Mouse (Mus musculus) lung, embryonic 15.5 days (tissue): ENCODE measurements around the gene Ifitm7. TPM values are rescaled to one million over a fixed set of nuclear protein-coding genes. Genes with fewer than 3 reads are reported as not detected.
A peak's percentile ranks its signal among the peaks of the same experiment; 100 is the strongest.

Experiments used
- ATAC-seq: fragments of 200-750 bp; cut with Nextera tagmentation; 2 replicates; pipeline ENCODE4 v1.8.0; 2017; ENCODE audit warnings: moderate number of reproducible peaks, borderline replicate concordance; ENCODE audit not compliant: low FRiP score, low TSS enrichment; ENCODE audit errors: extremely low read depth
- H3K27ac ChIP-seq: fragments of 300-500 bp; sonication (generic); 2 replicates; pipeline ENCODE4 v1.5.1; 2015; ENCODE audit warnings: moderate library complexity, mild to moderate bottlenecking, inconsistent platforms
- H3K27me3 ChIP-seq: fragments of 300-500 bp; sonication (generic); 2 replicates; pipeline ENCODE4 v1.6.1; 2015; ENCODE audit warnings: inconsistent platforms
- H3K36me3 ChIP-seq: fragments of 300-500 bp; sonication (generic); 2 replicates; pipeline ENCODE4 v1.6.1; 2015; ENCODE audit warnings: inconsistent platforms
- H3K4me1 ChIP-seq: fragments of 300-500 bp; sonication (generic); 2 replicates; pipeline ENCODE4 v1.6.1; 2015; ENCODE audit warnings: inconsistent platforms
- H3K4me2 ChIP-seq: fragments of 300-500 bp; sonication (generic); 2 replicates; pipeline ENCODE4 v1.6.1; 2015; ENCODE audit warnings: inconsistent platforms, mild to moderate bottlenecking, moderate library complexity
- H3K4me3 ChIP-seq: fragments of 300-500 bp; sonication (generic); 2 replicates; pipeline ENCODE4 v1.5.1; 2015; ENCODE audit warnings: mild to moderate bottlenecking, inconsistent platforms
- H3K9ac ChIP-seq: fragments of 300-500 bp; sonication (generic); 2 replicates; pipeline ENCODE4 v1.6.1; 2015; ENCODE audit warnings: inconsistent platforms
- H3K9me3 ChIP-seq: fragments of 300-500 bp; sonication (generic); 2 replicates; pipeline ENCODE4 v1.6.1; 2016; ENCODE audit warnings: inconsistent platforms
- whole genome bisulfite sequencing: fragments of 180-500 bp; shearing (Covaris S2); methylation state at CpG from one replicate; pipeline ENCODE4 v1.1.7; 2015; 5-methylcytosine and 5-hydroxymethylcytosine counted together
- polyA plus RNA-seq: library from polyadenylated mRNA; unstranded; fragments of >200 nt; fragmentation: Nextera tagmentation; extraction: Ambion mirVana; gene quantifications from 2 replicates; pipeline ENCODE4 v1.2.1, GENCODE M21; 2015

The Ifitm7 gene
- not detected in 2 replicates for polyA plus RNA-seq

DNA sequence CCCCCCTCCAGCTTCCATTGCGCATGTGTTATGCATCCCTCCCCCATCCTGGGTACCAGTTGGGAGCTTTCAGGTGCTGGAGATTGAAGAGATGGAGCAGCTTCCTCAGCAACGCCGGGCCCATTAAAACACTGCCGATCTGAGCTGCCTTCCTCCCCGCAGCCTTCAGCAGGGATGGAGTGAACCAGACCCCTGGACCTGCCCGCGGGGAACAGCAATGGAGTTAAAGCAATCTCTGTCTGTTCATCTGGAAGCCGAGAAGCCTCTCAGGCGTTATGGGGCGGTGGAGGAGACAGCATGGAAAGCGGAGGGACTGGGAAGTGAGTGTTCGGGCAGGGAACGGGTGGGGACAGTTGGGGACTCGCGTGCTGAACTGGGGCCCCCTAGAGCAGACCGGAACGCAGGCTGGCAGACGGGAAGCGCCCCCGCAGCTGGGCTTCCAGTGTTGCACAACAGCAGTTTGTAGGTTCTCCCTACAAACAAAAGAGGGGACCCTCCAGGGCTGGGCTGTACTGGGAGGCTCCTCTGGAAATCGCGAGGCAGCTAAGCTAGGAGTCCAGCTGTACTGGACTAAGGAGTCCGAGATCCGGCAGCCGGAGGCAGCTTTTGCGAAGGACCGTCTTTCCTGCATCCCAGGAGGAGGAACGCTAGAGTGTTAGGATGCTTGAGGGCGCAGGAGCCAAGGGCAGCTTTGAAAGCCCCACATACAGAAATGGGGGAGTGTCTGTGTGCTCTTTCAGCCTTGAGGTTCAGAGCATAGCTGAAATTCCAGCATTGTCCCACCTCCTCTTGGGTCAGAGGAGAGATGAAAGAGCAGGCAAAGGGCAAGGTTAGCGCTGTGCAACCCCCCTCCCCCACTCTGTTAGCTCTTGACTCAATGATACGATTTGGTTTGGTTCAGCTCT lies at the start of gene Ifitm7, which contains the start of gene 2900011O08Rik:
Gene Ifitm7, minus strand, starts transcription at position 315 of the 905 bp plus-strand sequence.
Gene 2900011O08Rik, plus strand, starts transcription at position 31 of the 905 bp plus-strand sequence.
- ATAC-seq, result peak; percentile 65; the same call in 1 of the 2 replicates
- H3K36me3 ChIP-seq, result no peaks in the 10 kb centered on the region
- H3K4me3 ChIP-seq, result peak within 1 kb of the TSS; percentile 38
- peaks cover 6% of the 10 kb centered on the region; the same call in 1 of the 2 replicates for H3K27me3 ChIP-seq
- no peak within 1 kb of the TSS for H3K27ac ChIP-seq
- peaks cover 8% of the 10 kb centered on the region; the same call in 1 of the 2 replicates for H3K4me1 ChIP-seq
- peak within 1 kb of the TSS; percentile 92 for H3K4me2 ChIP-seq
- WGBS, result under 1% methylated on average over 31 of the region's 31 CpGs
- no peaks in the 10 kb centered on the region for H3K9me3 ChIP-seq
- peak within 1 kb of the TSS; percentile 34 for H3K9ac ChIP-seq

DNA sequence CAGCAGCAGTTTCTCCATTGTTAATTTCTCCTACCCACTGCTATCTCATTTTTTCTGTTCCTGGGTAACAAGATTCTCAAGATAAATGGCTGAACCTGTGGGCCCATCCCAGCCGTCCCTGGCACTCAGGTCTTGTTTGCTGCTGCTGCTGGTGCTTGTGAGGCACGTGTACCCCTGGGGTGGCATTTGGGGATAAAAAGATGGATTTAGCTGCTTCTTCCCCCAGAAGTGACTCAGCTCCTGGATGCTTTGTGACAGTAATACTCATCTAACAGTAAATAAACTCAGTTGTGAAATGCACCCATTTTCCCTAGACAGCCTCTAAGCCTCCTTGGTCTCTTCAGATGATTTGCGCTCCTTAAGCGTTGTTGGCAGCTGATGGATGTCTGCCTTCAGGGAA lies 46.4 kb upstream of the Ifitm7 start:
- Histone ChIP-seq H3K4me3 (no peak overlapping the region), H3K4me1 (no peaks in the 10 kb centered on the region), H3K9me3 (no peaks in the 10 kb centered on the region), H3K36me3 (no peaks in the 10 kb centered on the region), H3K27me3 (no peaks in the 10 kb centered on the region), H3K27ac (no peak overlapping the region), H3K4me2 (no peak overlapping the region), H3K9ac (no peak overlapping the region)
- WGBS, result 60% methylated on average over 4 of the region's 4 CpGs
- no peak for ATAC-seq

DNA sequence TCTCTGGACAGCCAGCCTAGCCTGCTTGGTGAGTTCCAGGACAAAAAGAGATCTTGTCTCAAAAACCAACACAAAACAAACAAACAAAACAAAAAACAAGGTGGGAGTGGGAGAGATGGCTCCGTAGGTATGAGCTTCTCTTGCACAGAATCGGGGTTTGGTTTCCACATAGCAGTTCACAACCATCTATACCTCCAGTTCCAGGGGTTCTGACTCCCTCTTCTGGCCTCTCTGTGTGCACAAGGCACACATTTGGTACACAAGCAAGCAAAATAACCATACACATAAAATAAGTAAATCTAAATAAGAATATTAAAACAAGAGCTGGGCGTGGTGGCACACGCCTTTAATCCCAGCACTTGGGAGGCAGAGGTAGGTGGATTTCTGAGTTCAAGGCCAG lies 44.0 kb upstream of the Ifitm7 start:
- H3K4me1 ChIP-seq, result no peaks in the 10 kb centered on the region
- no peak overlapping the region for H3K9ac ChIP-seq
- no peak overlapping the region for H3K27ac ChIP-seq
- H3K27me3 ChIP-seq, result no peaks in the 10 kb centered on the region
- no peak overlapping the region for H3K4me2 ChIP-seq
- no peak for ATAC-seq
- no peaks in the 10 kb centered on the region for H3K9me3 ChIP-seq
- no peak overlapping the region for H3K4me3 ChIP-seq
- WGBS, result 78% methylated on average over 4 of the region's 4 CpGs
- no peaks in the 10 kb centered on the region for H3K36me3 ChIP-seq

DNA sequence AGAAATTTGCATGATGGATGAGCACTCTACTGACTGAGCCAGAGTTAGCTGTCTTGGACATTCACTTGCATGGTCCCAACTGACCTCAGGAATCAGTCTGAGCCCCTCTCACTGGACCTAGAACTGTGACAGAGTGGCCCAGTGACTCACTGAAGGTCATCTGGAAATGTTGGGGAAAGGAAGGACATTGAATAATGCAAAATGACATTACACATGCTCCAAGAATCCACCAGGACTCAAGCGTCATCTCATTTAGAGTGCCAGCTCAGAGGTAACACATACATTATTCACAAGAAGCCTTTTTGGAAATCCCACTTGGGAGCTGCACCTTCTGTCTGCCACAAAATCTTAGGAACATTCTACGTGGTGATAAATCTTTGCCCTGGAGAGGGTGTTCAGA lies 43.2 kb upstream of the Ifitm7 start:
- H3K27ac ChIP-seq, result no peak overlapping the region
- no peaks in the 10 kb centered on the region for H3K36me3 ChIP-seq
- no peak for ATAC-seq
- H3K4me3 ChIP-seq, result no peak overlapping the region
- no peak overlapping the region for H3K4me2 ChIP-seq
- no peak overlapping the region for H3K9ac ChIP-seq
- WGBS, result 72% methylated on average over 2 of the region's 2 CpGs
- no peaks in the 10 kb centered on the region for H3K27me3 ChIP-seq
- no peaks in the 10 kb centered on the region for H3K9me3 ChIP-seq
- H3K4me1 ChIP-seq, result no peaks in the 10 kb centered on the region

DNA sequence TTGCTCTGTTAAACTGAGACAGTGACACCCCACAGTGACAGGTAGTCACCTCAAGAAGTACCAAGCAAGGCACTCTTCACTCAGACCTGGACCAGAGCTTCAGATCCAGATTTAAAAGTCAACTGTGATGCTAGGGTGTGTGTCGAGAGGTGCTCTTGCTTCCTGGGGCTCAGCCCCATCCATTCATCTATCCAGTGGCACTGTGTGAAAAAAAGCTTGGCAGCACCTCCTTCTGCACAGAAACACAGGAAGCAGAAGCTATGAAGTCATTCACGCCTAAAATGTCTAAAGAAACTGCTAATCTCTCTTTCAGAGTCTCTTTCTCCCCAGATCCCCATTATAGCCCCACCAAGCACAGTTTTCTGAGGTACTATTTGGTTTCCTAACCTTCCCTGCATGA lies 42.4 kb upstream of the Ifitm7 start:
- Histone ChIP-seq H3K4me3 (no peak overlapping the region), H3K9me3 (no peaks in the 10 kb centered on the region), H3K9ac (no peak overlapping the region), H3K27ac (no peak overlapping the region), H3K4me2 (no peak overlapping the region), H3K27me3 (no peaks in the 10 kb centered on the region), H3K36me3 (no peaks in the 10 kb centered on the region), H3K4me1 (no peaks in the 10 kb centered on the region)
- ATAC-seq, result no peak
- WGBS, result 56% methylated on average over 2 of the region's 2 CpGs

DNA sequence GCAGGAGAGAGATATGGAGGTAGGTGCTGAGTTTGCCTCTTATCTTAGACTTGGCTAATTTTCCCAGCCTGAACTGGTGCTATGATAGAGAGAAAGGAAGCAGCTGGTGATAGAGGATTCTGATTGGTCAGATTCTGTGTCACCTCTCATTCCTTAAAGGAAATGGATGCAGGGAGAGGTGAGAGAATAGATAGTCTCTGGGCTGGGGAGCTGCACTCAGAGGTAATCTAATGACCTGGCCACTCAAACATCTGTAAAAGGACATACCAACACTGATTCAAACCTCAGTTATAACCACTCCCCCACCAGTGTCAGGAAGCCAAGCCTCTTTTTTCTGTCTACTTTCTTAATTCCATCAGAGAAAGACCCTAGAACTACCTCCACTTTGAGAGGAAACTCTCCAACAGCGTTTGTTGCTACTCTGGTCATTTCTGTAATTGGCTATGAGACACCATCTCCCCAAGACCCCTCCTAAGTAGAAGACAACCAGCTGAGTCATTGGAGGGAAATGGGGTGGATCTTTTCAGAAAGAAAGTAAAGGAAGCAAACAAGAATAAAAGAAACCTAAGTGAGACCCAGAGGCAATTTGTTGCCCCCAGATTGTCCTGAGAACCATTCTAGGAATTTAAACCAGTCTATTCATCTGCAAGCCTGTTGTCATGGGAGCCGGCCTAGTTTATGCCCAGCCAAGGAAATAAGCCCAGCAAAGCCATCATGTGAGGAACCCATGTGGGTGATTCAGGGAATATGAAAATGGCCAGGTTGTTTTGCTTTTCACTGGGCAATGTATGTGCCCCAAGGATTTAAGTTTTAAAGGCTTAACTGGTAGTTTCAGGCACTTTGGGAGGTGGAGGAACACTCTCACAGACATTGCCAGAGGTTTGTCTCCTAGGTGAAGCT lies 38.7 kb upstream of the Ifitm7 start:
- no peak overlapping the region for H3K27ac ChIP-seq
- H3K9ac ChIP-seq, result no peak overlapping the region
- no peak overlapping the region for H3K4me2 ChIP-seq
- 64% methylated on average over 2 of the region's 2 CpGs for WGBS
- H3K4me3 ChIP-seq, result no peak overlapping the region
- no peaks in the 10 kb centered on the region for H3K27me3 ChIP-seq
- no peak for ATAC-seq
- H3K4me1 ChIP-seq, result no peaks in the 10 kb centered on the region
- H3K36me3 ChIP-seq, result no peaks in the 10 kb centered on the region
- H3K9me3 ChIP-seq, result no peaks in the 10 kb centered on the region

DNA sequence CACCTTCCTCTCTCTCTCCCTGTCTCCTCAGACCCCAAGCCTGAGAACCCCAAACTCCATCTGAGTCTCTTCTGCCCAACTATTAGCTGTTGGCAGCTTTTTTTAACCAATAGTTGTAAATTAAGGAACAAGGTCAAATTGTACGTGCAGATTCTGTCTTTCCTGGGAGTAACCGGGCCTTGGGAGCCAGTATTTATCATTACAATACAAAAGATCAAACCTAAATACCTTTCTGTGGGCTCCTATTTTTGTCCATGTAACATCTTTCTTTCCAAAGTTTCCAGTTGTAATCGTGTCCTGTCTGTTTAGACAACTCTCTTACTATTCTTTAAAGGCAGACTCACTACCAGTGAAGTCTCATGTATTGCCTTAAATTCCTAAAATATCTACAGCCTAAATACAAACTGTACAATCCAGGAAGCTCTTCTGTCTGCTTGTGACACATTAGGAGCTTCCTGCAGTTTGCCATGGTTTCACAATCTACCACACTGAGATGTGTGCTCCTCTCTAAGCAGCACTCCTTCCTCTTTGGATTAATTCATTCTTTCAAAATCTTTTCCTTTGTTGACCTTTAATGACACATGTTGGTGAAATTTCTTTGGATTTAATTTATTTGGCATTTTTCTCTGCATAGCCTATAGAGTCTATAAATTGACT lies 34.6 kb upstream of the Ifitm7 start:
- H3K4me2 ChIP-seq, result no peak overlapping the region
- no peaks in the 10 kb centered on the region for H3K36me3 ChIP-seq
- H3K4me1 ChIP-seq, result no peaks in the 10 kb centered on the region
- WGBS, result 52% methylated on average over 3 of the region's 3 CpGs
- H3K27ac ChIP-seq, result no peak overlapping the region
- H3K27me3 ChIP-seq, result no peaks in the 10 kb centered on the region
- ATAC-seq, result no peak
- H3K9me3 ChIP-seq, result no peaks in the 10 kb centered on the region
- no peak overlapping the region for H3K9ac ChIP-seq
- H3K4me3 ChIP-seq, result no peak overlapping the region

DNA sequence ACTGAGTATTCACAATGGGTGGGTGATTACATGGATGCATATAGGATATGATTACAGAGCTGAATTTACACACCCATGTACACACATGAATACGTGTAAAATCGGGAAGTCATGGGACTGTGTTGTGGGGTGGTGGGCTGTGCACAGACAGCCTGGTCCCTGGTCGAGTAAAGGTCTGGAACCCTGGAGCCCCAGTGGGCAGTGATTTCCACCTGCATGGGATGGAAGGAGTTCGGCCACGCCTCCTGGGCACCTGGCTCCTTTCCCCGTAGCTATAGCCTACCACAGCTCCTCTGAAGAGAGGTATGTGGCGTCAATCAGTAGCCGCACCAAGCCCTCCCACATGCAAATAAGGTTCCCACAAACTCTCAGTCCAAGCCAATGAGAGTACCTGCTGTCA lies 30.6 kb upstream of the Ifitm7 start:
- Histone ChIP-seq H3K27ac (no peak overlapping the region), H3K9ac (no peak overlapping the region), H3K4me1 (no peaks in the 10 kb centered on the region), H3K4me2 (no peak overlapping the region), H3K9me3 (no peaks in the 10 kb centered on the region), H3K4me3 (no peak overlapping the region), H3K36me3 (no peaks in the 10 kb centered on the region), H3K27me3 (no peaks in the 10 kb centered on the region)
- ATAC-seq, result no peak
- WGBS, result 76% methylated on average over 8 of the region's 8 CpGs

DNA sequence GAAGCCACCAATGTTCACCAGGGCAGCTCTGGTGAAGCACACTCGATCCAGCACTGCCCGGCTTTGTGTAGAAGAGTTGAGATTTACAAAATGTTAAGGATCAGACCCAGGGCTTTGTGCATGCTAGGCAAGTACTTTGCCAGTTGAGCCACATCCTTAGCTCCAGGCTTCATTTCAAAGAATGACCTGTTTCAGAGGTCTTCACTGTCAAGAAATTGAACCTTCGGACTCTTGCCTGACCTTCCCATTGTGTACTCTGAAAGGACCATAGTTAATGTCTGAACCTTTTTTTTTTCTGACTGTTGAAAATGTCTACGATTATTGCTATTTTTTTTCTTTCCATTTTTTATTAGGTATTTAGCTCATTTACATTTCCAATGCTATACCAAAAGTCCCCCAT lies 23.3 kb upstream of the Ifitm7 start:
- WGBS, result 85% methylated on average over 4 of the region's 4 CpGs
- Histone ChIP-seq H3K27ac (no peak overlapping the region), H3K27me3 (no peaks in the 10 kb centered on the region), H3K4me3 (no peak overlapping the region), H3K4me1 (no peaks in the 10 kb centered on the region), H3K4me2 (no peak overlapping the region), H3K36me3 (no peaks in the 10 kb centered on the region), H3K9ac (no peak overlapping the region), H3K9me3 (no peaks in the 10 kb centered on the region)
- ATAC-seq, result no peak

DNA sequence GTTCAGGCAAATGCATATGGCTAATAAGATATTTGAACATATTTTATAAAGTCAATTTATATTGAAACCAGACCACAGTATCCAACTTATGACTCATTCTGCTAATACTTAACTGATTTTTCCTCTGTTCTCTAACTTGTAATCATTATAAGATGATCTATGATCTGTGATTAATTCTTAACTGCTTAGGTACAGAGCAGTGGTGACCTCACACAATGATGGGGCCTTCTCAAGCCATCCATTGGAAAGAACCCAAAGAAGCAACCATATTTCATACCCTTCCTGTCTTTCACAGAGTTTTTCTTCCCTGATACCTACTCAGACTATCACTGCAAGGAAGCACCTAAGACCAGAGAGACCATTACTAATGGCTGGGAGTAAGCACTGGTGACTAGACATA lies 22.0 kb upstream of the Ifitm7 start:
- H3K27ac ChIP-seq, result no peak overlapping the region
- no peaks in the 10 kb centered on the region for H3K36me3 ChIP-seq
- no peak overlapping the region for H3K4me2 ChIP-seq
- 0 out of 2 replicates have a peak, but pooled peaks cover 1% of the 10 kb centered on the region for H3K4me1 ChIP-seq
- H3K9me3 ChIP-seq, result no peaks in the 10 kb centered on the region
- no peak overlapping the region for H3K4me3 ChIP-seq
- no peaks in the 10 kb centered on the region for H3K27me3 ChIP-seq
- no peak overlapping the region for H3K9ac ChIP-seq
- no peak for ATAC-seq

DNA sequence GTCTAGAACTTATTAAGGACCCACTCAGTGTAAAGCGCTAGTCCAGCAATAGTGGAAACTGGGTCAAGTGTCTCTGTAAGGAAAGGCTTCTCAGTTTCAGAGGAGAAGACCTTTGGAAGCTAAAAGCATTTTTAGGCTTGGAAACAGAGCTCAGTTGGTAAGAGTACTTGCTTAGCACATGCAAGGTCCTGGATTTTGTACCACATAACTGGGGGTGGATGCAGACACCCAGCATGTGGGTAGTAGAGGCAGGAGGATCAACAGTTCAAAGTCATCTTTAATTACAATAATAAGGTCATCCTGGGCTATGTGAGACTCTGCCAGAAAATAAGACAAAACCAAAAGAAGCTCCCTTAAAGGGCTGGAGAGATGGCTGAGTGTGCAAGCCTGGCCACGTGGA lies 21.4 kb upstream of the Ifitm7 start:
- Histone ChIP-seq H3K4me3 (no peak overlapping the region), H3K4me1 (0 out of 2 replicates have a peak, but pooled peaks cover 3% of the 10 kb centered on the region), H3K4me2 (no peak overlapping the region), H3K27ac (no peak overlapping the region), H3K9ac (no peak overlapping the region), H3K9me3 (no peaks in the 10 kb centered on the region), H3K36me3 (no peaks in the 10 kb centered on the region), H3K27me3 (no peaks in the 10 kb centered on the region)
- ATAC-seq, result no peak
- 62% methylated on average over 2 of the region's 2 CpGs for WGBS
